Mouse (Mus musculus) liver, embryonic 14.5 days (tissue): Measurements from ENCODE around the gene Smg6.

Experiments used
- CTCF ChIP-seq: IDR thresholded peaks from 2 replicates; pipeline ENCODE4 v1.5.1; 2016; ENCODE audit warnings: antibody characterized with exemption, low read depth, control low read depth
- EP300 ChIP-seq: IDR thresholded peaks from 2 replicates; pipeline ENCODE4 v1.6.1; 2016; ENCODE audit warnings: antibody characterized with exemption, low read depth

- TF ChIP-seq CTCF = no peak
- no peak for TF ChIP-seq EP300
Measured at GRCm38 (mm10) chr11:74907850-74908249, 17.8 kb upstream of the Smg6 start.
